Mouse (Mus musculus): ENCODE results near the gene Vmn1r188. TPM values are rescaled to one million over a fixed set of nuclear protein-coding genes. Genes with fewer than 3 reads are reported as not detected.

Gene Vmn1r188
- not detected in 2 replicates for polyA plus RNA-seq (2012; rRNA removed; ENCODE audit: low replicate concordance)

DNA sequence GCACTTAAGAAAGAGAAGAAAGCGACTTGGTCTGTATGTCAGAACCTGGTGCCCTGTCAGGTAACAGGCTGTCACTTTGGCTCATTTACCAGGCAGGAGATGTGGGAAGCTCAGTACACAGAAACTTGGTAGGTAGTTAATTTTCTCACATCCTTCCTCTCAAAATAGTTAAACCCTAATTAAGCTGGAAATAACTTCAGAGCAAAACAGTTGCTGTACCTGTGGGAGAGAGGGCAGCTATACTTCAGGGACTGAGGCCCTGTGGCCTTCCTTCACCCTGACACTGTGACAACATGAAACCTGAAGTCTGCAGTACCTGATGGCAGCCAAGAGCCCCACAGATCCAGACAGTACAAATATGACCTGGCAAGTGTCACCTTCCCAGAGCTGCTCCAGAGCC is at the start of gene Vmn1r188:
TSS of gene Vmn1r188 (plus strand) at position 301 of the 400 bp plus-strand sequence.

GRCm38 (mm10) chr13:22035267-22036148 is 48.7 kb upstream of the Vmn1r188 start, which contains the start of the genes Hist1h2ah and Hist1h2bk:
Gene Hist1h2ah, minus strand, starts transcription at chr13:22035568.
Gene Hist1h2bk, plus strand, starts transcription at chr13:22035870.

GRCm38 (mm10) chr13:22041142-22041536 is 43.1 kb upstream of the Vmn1r188 start, which contains the start of gene Hist1h4i:
Gene Hist1h4i, minus strand, starts transcription at chr13:22041362.

GRCm38 (mm10) chr13:22042568-22043502 is 41.4 kb upstream of the Vmn1r188 start, which contains the start of the genes Hist1h2ag and Hist1h2bj:
Gene Hist1h2ag, minus strand, starts transcription at chr13:22042944.
Gene Hist1h2bj, plus strand, starts transcription at chr13:22043214.

GRCm38 (mm10) chr13:22105724-22106123 is 21.5 kb downstream of the Vmn1r188 start, which contains the start of gene Vmn1r189:
Gene Vmn1r189, minus strand, starts transcription at chr13:22105824.

Other genes starting within 250 kb of the Vmn1r188 start
- gene Zfp184, start 139.3 kb upstream of the Vmn1r188 start, polyA plus RNA-seq (2012; rRNA removed; ENCODE audit: low replicate concordance) = 0.29 and 0.80 TPM in 2 replicates
- gene Pom121l2, start 103.2 kb upstream of the Vmn1r188 start, polyA plus RNA-seq (2012; rRNA removed; ENCODE audit: low replicate concordance) = not detected in 2 replicates
- 1.7 and 2.8 TPM in 2 replicates for gene Prss16, start 74.7 kb upstream of the Vmn1r188 start, polyA plus RNA-seq (2012; rRNA removed; ENCODE audit: low replicate concordance)
- 2.1 and 26.7 TPM in 2 replicates for gene Hist1h2ah, start 48.9 kb upstream of the Vmn1r188 start, polyA plus RNA-seq (2012; rRNA removed; ENCODE audit: low replicate concordance)
- 2.4 and 13.0 TPM in 2 replicates for gene Hist1h2bk, start 48.6 kb upstream of the Vmn1r188 start, polyA plus RNA-seq (2012; rRNA removed; ENCODE audit: low replicate concordance)
- gene Hist1h4i, start 43.1 kb upstream of the Vmn1r188 start, polyA plus RNA-seq (2012; rRNA removed; ENCODE audit: low replicate concordance) = 8.5 and 8.7 TPM in 2 replicates
- 0.57 and 4.6 TPM in 2 replicates for gene Hist1h2ag, start 41.5 kb upstream of the Vmn1r188 start, polyA plus RNA-seq (2012; rRNA removed; ENCODE audit: low replicate concordance)
- gene Hist1h2bj, start 41.2 kb upstream of the Vmn1r188 start, polyA plus RNA-seq (2012; rRNA removed; ENCODE audit: low replicate concordance) = 2.8 and 6.5 TPM in 2 replicates
- gene Vmn1r189, start 21.4 kb downstream of the Vmn1r188 start, polyA plus RNA-seq (2012; rRNA removed; ENCODE audit: low replicate concordance) = not detected in 2 replicates
- not detected in 2 replicates for gene Vmn1r191, start 99.5 kb downstream of the Vmn1r188 start, polyA plus RNA-seq (2012; rRNA removed; ENCODE audit: low replicate concordance)
- gene Vmn1r192, start 106.7 kb downstream of the Vmn1r188 start, polyA plus RNA-seq (2012; rRNA removed; ENCODE audit: low replicate concordance) = not detected in 2 replicates
- not detected in 2 replicates for gene Vmn1r193, start 138.7 kb downstream of the Vmn1r188 start, polyA plus RNA-seq (2012; rRNA removed; ENCODE audit: low replicate concordance)
- gene Vmn1r194, start 159.8 kb downstream of the Vmn1r188 start, polyA plus RNA-seq (2012; rRNA removed; ENCODE audit: low replicate concordance) = not detected in 2 replicates
- not detected in 2 replicates for gene Vmn1r195, start 186.1 kb downstream of the Vmn1r188 start, polyA plus RNA-seq (2012; rRNA removed; ENCODE audit: low replicate concordance)
- not detected in 2 replicates for gene Vmn1r196, start 205.5 kb downstream of the Vmn1r188 start, polyA plus RNA-seq (2012; rRNA removed; ENCODE audit: low replicate concordance)
- gene Vmn1r197, start 240.1 kb downstream of the Vmn1r188 start, polyA plus RNA-seq (2012; rRNA removed; ENCODE audit: low replicate concordance) = not detected in 2 replicates